Mouse (Mus musculus) hindlimb bud, embryonic 11.5 days (tissue): ENCODE results near the gene Eepd1.

Experiments used
- DNase-seq: peaks from one replicate; pipeline ENCODE4 v3.0.0-alpha.2; 2012; ENCODE audit warnings: low read depth, low spot score; ENCODE audit errors: extremely low spot score

The Eepd1 gene

GRCm38 (mm10) chr9:25531627-25532026 is 50.3 kb downstream of the Eepd1 start:
- DNase-seq = no peak

GRCm38 (mm10) chr9:25532105-25532504 is 50.8 kb downstream of the Eepd1 start:
- no peak for DNase-seq

GRCm38 (mm10) chr9:25535487-25535886 is 54.1 kb downstream of the Eepd1 start:
- no peak for DNase-seq

GRCm38 (mm10) chr9:25539461-25539860 is 58.1 kb downstream of the Eepd1 start:
- DNase-seq = no peak

- DNase-seq = no peak
These were observed 60.0 kb downstream of the Eepd1 start for GRCm38 (mm10) chr9:25541355-25541754.

GRCm38 (mm10) chr9:25545212-25545611 is 63.9 kb downstream of the Eepd1 start:
- no peak for DNase-seq

GRCm38 (mm10) chr9:25549130-25550060 is 68.0 kb downstream of the Eepd1 start:
- no peak for DNase-seq

GRCm38 (mm10) chr9:25550196-25550595 is 68.8 kb downstream of the Eepd1 start:
- no peak for DNase-seq

- no peak for DNase-seq
These were observed 71.2 kb downstream of the Eepd1 start for GRCm38 (mm10) chr9:25552532-25552931.

- no peak for DNase-seq
These were observed 73.0 kb downstream of the Eepd1 start for GRCm38 (mm10) chr9:25554246-25554803.

GRCm38 (mm10) chr9:25555261-25555660 is 73.9 kb downstream of the Eepd1 start:
- no peak for DNase-seq

- DNase-seq = no peak
These were observed 74.7 kb downstream of the Eepd1 start for GRCm38 (mm10) chr9:25556008-25556407.

- no peak for DNase-seq
These were observed 76.0 kb downstream of the Eepd1 start for GRCm38 (mm10) chr9:25557378-25557777.

- DNase-seq = no peak
These were observed 77.5 kb downstream of the Eepd1 start for GRCm38 (mm10) chr9:25558834-25559233.

GRCm38 (mm10) chr9:25560016-25560758 is 78.8 kb downstream of the Eepd1 start:
- DNase-seq = no peak

GRCm38 (mm10) chr9:25561143-25561542 is 79.8 kb downstream of the Eepd1 start:
- DNase-seq = no peak

- DNase-seq = no peak
These were observed 82.5 kb downstream of the Eepd1 start for GRCm38 (mm10) chr9:25563806-25564205.

GRCm38 (mm10) chr9:25567071-25567470 is 85.7 kb downstream of the Eepd1 start:
- no peak for DNase-seq

- DNase-seq = no peak
These were observed 87.4 kb downstream of the Eepd1 start for GRCm38 (mm10) chr9:25568783-25569182.

- no peak for DNase-seq
These were observed 88.7 kb downstream of the Eepd1 start for GRCm38 (mm10) chr9:25570011-25570410.

- no peak for DNase-seq
These were observed 89.1 kb downstream of the Eepd1 start for GRCm38 (mm10) chr9:25570436-25570835.

GRCm38 (mm10) chr9:25571381-25571780 is 90.0 kb downstream of the Eepd1 start:
- DNase-seq = no peak
